Mouse (Mus musculus): Measurements from ENCODE around the gene Gm49387.

The Gm49387 gene

DNA sequence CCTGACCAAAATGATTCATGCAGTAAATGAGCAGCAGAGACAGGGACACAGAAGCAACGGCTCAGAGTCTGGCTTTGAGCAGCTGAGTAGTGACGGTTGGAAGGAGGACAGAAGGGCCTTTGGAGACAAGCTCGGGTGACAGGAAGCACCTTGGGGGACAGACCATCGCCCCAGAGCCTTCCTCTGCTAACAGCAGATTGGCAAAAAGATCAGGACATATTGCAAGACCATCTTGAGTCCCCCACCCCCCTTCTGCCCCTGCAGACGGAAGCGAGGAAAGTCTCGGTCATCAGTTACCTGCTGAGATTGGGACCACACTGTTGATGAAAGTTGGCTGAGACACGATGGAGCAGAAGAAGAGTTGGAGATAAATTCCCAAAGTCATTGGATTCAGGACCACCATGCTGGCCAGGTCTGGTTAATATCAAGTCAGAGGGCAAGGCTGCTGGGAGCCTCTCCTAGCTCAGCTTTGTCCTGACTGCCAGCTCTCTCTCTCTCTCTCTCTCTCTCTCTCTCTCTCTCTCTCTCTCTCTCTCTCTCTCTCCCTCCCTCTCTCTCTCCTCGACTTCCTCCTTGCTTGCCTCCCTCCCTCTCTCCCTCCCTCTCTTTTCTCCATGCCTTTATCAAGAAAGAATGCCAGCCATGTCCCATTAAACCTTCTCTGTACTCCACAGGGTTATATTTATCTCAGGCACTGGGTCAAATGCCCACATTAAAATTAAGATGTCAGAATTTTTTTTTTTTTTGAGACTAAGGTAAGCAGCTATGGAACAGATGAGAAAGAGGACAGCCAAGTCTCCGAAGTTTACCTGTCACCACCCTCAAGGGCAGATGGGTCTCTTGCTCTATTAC, 63.6 kb downstream of the Gm49387 start:
- DNase-seq (ENCODE audit: low read depth, low spot score) = no peak

DNA sequence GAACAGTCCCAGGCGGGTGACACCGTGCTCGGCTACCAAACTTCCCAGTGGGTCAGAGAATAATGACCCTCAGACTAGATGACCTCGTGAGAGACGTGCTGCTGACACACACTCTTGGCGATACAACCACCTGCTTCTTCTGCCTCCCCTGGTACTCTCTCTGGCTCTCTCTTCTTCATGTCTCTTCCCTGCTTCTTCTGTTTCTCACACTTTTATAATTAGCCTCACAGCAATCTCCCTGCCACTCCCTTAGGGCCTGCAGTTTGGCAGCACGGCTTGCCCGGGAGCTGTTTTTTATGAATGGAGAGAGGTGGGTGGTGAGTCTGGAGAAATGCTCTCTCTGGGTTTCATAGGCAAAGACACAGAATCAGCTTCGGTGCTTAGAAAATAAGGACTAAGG, 64.8 kb downstream of the Gm49387 start:
- no peak for DNase-seq (ENCODE audit: low read depth, low spot score)

DNA sequence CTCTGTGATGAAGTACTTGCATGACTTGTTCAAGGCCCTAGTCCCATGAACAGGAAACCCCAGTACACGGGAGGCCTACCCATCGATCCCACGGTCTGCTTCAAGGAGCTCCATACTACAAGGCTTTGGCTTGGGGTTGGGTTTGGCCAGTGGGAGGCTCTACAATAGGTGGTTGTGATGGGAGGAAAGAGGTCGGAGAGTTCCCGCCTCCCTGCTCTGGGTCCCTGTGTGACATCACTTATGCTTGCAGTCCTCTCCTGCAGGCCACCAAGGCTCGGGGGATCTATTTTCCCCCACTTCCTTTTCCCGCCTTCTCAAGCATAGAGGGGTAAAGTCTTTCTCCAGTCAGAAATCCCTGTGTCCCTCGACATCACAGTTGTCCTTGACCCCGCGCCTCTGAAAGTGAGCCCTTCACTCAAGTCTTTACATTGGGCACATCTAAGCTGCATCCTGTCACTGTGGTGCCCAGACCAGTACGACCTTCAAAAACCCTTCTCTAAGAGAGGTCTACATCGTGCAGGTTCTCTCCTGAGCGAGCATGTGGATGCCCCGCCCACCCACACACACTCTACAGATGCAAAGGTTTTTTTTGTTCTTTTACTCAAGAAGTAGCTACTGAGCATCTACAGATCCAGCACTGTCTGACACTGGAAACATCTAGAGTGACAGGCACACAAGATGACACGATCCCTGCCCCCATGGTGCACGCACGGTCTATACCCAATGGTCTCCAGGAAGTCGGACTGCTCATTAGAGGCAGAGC, 65.6 kb downstream of the Gm49387 start:
- no peak for DNase-seq (ENCODE audit: low read depth, low spot score)

DNA sequence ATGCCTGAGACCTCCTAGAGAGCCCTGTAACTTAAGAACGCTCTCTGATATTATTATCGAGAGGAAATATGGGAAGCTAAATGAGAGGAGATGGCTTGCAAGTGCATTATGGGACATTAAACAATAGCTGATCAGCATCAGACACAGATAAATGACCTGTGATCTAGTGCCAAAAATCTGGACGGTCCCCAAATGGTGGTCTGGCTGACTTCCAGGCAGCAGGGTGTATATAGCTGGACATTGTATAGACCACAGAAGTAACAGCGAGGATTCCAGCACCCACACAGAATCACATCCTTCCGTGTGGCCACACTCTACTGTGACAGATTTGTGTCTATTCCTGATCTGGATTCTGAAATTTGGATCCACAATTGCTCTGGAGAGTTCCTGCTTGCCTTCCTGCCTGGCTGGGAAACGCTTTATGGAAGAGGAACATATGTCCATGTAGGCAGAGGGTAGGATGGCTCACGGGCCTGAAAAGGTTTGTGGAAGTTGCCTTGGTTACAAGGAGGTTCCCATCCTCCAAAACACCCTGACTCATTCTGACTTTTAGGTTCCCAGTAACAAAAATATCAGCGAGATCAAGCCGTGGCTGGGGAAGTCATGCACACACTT, 68.0 kb downstream of the Gm49387 start:
- DNase-seq (ENCODE audit: low read depth, low spot score) = no peak

DNA sequence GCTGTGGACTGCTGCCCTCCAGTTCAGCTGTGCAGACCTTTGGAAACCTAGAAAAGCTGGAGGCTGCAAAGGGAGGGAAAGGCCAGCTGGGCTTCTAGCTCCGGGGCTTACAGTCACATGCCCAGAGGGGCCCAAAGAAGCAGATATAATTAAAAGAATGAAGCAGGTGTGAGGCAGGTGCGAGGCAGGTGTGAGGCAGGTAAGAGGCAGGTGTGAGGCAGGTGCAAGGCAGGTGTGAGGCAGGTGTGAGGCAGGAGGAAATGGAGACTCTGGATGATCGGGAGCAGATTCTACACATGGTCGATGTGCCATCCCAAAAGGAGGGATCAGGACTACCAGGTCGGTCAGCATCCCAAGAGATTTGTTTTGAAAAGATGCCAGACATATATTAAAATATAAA, 69.3 kb downstream of the Gm49387 start:
- no peak for DNase-seq (ENCODE audit: low read depth, low spot score)

DNA sequence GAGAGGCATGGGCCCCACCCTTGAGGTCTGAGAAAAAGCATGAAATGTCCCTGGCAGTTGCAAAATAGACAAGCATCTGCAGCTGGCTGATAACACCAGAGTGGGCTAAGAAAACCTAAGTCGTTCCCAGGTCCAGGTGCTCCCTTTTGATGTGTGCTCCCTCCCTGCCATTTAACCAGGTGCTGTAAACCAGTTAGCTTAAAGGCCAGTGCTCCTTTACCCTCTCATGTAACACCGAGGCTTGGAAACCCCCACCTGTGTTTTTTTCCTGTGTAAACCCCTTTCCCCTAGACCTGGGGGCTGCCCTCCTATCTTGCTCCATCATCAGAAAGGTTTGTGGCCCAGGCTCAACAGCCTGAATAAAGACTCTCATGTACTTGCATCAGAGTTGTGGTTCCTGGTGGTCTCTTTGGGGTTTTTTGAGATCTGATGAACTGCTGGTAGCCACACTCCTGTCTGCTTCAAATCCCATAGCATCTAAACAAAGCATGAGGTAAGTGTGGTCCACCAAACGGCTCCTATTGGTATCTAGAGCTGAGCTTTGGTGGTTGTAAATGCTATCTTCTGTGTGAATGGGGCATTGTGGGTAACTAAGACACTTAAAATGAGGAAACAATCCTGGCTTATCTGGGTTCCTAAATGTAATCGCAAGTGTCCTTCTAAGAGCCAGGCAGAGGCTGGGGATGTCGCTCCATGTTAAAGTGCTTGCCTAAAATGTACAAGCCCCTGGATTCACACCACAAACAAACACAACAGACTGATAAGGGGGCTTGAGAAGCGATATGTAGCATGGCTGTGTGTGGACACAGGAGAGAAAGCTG, 70.3 kb downstream of the Gm49387 start:
- DNase-seq (ENCODE audit: low read depth, low spot score) = no peak

DNA sequence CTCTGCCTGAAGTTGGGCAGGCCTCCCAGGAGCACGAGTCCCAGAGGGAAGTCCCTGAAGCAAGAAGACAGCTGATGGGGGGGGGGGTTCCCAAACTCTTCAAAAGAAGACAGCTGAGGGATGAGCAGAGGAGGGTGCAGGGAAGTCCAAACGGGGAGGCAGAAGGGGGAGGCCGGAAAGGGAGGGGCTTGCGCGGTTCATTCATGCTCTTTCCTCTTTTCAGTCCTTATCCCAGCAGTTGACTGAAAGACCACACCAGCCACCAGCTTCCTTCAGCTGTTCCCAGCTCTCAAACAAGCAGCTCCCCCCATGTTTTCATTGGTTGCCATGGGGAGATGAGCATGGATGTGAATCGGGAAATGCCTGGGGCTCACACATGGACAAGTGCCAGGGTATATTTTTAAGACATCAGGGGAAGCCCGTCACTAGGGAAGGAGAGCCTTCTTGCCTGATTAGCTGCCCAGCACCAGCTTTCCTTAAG, 71.5 kb downstream of the Gm49387 start:
- DNase-seq (ENCODE audit: low read depth, low spot score) = no peak

DNA sequence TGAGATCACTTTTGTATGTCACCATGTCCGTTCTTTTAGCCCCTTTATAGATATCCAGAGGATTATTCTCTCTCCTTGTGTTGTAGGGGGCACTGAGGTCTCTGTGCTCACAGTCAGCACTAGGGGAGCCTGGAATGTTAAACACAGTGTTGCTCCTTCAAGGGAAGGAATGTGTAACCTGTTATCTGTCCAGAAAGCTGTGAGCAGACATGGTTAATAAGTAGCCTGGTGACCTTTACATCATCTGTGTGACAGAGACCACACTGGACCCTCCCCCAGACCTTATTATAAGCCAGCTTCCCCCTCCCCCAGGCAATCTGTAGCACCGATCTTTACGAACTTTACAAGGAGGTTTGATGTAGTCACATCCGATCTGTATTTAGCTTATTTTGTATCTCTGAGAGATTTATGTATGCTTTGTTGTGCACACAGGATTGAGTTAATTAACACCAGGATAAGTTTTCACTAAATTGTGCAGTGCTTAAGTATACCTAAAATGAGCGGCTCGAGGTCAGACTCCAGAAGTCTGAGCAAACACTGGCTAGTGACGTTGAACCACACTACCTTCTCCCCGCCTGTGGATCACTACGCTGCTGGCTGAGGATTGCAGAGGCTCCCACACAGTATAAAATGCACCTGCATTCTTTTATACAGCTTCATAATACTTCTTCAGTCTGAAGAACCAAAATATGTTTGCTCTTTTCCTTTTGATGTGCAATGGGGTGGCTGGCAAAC, 75.0 kb downstream of the Gm49387 start:
- DNase-seq (ENCODE audit: low read depth, low spot score) = no peak

DNA sequence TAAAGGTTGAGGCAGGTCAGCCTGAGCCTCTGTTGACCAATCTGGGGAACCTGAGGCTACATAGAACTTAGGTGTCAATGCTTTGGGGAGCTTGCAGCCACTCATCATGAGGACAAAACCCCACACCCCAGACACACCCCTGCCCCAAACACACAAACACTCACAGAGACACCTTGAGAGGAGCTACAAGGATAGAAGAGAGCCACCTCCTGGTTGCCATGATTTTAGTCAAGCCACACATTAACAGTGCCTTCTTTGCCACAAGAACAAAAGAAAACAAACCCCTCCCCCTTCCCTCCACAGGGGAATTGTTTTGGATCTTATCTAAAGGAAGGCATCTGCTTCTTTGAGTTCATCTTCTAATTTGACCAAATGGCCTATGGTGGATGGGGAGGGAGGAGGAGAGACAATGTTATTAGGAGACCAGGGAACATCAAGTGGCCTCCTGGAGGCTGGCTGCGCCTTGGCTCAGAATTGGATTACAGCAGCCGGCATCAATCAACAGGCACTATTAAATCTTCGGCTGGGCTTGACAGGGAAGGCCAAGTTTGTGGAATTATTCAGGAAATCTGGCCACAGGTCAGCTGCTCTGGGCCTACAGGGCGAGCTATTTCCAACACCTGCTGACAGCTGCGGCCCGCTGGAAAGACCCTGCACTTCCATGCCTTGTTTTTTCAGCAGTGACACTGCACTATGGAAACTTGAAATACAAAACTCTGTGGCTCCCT, 76.1 kb downstream of the Gm49387 start:
- DNase-seq (ENCODE audit: low read depth, low spot score) = no peak

DNA sequence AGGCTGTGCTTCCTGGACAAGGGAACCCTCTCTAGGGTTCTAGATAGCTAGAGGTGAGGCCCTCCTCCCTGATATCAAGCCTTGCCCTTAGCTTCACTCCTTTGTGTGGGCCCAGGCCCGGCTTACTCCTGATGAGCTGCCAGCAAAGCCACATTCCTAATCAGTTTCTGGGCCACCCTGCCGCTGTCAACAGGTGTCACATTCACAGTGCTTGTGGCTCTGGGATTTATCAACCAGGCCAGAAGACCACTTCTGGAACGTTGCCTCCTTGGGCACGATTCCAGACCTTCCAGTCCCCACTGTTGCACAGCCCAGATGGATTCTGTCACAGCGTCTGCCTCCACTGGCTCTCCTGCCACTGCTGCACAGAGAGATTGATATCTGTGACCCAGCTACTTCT, 79.8 kb downstream of the Gm49387 start:
- DNase-seq (ENCODE audit: low read depth, low spot score) = no peak

DNA sequence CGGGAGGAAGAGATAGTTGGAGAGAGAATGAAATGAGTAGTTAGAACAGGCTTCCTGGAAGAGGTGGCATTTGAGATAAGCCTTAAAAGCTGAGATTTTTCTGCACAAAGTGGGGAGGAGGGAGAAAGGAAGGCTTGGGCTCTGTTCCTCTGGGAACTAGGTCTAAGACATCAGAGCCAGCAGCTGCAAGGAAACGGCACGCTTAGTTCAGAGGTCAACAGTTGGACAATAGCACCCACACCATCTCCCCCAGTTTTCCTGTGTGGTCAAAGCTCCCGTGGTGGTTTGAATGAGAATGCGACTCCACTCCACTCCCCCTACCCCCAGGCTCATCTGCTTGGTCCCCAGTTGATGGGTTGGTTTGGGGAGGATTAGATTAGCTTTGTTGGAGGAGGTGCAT, 81.5 kb downstream of the Gm49387 start:
- DNase-seq (ENCODE audit: low read depth, low spot score) = no peak

DNA sequence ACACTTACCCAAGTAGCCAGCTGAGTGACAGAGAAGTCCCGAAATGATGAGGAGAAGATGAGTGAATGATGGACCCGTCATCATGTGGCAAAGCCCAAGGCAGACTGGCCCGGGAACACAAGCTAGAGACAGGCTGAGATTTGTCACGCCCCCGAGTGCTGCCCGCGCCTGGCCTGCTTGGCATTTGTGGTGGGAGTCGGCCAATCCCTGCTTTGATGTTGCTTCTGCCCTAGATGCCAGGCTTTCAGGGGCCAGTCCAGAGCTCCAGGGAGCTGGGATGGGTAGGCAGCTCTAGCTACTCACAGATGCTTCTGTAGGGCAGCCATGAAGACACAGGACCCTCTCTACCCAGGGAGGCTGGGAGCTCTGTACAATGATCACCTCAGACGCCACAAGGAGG, 82.9 kb downstream of the Gm49387 start:
- DNase-seq (ENCODE audit: low read depth, low spot score) = no peak

DNA sequence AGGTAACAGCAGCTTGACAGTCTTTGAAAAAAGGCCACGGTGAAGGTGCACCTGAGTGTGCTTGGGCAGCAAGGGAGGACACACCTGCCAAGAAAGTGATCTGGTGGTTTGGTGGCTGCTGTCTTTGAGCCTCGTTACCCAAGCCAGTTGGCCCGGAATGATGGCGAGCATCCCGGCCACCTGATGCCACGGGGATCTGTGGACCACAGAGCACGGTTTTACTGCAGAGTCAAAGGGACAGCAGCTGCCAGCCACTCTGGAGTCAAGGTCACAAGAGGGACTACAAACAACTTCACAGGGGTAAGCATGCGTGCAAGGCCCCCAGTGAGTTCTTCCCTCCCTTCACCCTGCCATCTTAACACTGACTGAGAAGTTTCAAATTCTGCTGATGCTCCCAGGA, 83.4 kb downstream of the Gm49387 start:
- no peak for DNase-seq (ENCODE audit: low read depth, low spot score)

DNA sequence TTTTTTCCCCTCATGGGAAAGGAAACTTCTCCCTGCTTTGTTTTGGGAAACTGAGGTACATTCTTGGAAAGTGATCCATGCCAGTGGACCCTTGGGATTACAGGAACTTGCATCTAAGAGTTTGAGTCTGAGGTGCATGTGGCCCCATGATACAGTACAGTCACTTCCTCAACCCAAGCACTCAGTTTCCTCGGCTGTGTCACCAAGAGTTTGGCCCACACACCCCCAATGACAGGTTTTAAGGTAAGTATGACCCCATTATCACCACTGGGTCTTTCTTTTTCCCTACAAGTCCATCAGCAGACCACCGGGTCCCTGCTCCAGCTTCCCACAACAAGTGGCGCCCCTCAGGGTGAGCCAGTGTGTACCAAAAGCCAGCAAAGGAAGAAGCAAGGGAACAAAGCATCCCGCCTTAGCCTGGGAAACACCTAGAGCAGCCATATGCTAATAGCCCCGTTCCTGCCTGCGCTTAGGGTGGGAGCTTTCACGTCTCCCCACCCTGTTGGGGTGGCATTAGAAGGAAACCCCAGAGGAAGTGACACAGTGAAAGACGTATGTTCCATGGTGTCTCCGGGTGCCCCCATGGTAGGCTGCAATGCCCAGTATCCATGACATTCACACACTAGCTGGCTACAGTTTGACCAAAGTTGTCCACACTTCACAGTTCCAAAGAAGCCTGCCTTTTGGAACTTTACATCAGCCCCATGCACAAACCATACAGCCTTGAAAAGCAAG, 84.0 kb downstream of the Gm49387 start:
- no peak for DNase-seq (ENCODE audit: low read depth, low spot score)

DNA sequence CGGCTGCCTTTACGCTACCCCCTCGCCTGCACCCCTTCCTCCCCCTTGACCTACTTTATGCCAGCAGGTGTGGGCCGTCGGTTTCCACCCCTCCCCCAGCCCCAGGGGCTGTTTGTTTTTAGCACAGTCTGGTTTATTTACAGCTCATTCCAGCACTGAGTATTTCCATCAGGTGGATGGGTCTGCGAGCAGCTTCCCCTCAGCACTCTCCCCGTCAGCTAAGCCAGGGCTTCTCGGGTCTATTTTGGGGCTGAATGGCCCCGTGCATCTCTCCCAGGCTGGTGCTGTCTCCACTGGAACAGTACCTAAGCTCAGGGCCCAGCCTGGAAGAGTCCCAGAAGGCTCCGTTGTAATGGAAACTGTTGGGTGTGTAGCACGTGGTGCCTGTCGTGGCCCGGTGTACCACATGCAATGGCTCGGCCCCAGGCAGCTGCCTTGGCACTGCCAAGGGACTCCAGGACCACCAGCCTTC, 84.7 kb downstream of the Gm49387 start:
- DNase-seq (ENCODE audit: low read depth, low spot score) = no peak

DNA sequence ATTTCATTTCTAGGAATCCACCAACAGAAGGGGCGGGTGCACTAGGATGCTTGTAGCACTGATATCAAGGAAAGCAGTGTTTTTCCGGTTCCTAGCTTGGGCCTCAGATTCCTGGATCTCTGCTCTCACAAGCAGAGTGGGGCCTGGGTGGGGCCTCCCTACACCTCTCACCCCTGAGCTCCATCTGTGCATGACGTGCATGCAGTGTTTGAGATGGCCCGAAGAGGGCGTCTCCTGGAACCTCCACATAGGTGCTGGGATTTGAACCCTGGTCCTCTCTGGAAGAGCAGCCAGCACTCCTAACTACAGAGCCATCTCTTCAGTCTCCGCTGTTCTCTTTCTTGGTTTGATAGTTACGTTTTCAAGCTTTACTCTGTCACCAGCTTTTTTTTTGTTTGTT, 85.7 kb downstream of the Gm49387 start:
- peak; percentile 14 for DNase-seq (ENCODE audit: low read depth, low spot score)

DNA sequence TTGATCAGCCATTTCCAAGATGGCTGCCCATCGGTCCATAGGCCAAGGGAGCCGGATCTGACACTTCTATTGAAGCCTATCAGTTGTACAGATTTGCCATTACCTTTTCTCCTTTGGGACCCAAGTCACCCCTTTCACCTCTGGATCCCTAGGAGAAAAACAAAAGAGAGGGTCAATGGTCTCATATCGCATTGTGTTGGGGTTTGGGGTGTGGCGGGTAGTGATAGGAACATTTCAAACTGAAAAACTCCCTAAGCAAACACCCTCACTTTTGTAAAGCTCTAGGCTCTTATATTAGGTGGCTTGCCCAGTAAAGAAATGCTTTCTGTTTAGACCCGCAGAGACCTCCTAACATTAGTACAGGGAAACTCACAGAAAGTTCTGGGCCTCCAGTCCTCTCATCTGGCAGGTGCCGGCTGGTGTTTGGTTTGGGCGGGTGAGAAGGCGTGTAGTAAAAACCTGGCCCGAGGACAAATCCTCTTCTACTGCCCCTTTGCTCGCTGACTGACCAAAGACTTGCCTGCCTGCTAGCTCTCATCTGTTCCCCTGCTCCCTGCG, 96.7 kb downstream of the Gm49387 start:
- no peak for DNase-seq (ENCODE audit: low read depth, low spot score)

DNA sequence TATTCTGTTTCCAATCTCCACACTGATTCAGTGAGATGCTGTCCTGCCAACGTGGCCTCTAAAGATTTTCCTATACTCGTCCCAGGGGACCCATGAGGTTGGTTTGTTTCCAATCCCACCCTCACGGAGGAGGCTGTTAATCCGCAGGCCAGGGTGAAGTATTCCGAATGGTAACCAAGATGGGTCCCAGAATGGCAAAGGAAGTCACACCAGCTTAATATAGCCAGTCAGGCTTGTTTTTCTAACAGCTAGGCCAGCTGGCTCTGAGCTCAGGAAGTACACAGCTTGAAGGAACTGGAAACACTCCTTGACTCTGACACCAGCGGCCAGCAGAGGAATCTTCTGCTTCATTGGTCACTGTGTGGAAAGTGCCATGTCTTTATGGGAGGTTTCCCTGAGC, 103.4 kb downstream of the Gm49387 start:
- no peak for DNase-seq (ENCODE audit: low read depth, low spot score)

DNA sequence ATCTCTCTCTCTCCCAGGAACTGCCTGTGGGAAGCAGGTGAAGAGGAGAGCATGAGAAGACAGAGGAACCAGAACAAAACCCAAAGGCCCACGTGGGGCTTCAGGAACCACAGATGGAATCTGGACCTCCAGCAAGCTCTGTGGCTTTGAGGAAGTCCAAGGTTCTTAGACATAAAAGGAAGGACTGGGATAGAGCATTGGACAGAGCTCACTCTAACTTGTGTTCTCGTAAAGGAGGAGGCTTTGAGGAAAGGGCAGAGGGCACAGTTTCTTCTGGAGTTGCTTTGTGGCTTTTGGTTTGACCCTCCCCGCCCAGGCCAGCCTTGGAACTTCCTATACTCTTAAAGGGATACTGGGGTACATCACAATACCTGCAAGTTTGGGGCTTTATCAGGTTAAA, 108.0 kb downstream of the Gm49387 start:
- DNase-seq (ENCODE audit: low read depth, low spot score) = no peak
